Mouse (Mus musculus) C2C12 (cell line): ENCODE data around the gene Gm33543.

Experiments used
- CTCF ChIP-seq: IDR thresholded peaks from one replicate; pipeline ENCODE4 v1.5.1; 2011; ENCODE audit not compliant: control insufficient read depth, insufficient read depth, insufficient read length
- MYOG ChIP-seq: IDR thresholded peaks from one replicate; pipeline ENCODE4 v1.6.1; 2011; ENCODE audit not compliant: control insufficient read depth, insufficient read length; ENCODE audit errors: extremely low read depth
- USF1 ChIP-seq: IDR thresholded peaks from one replicate; pipeline ENCODE4 v1.6.1; 2011; ENCODE audit warnings: low read depth, mild to moderate bottlenecking, control low read depth, moderate library complexity

DNA sequence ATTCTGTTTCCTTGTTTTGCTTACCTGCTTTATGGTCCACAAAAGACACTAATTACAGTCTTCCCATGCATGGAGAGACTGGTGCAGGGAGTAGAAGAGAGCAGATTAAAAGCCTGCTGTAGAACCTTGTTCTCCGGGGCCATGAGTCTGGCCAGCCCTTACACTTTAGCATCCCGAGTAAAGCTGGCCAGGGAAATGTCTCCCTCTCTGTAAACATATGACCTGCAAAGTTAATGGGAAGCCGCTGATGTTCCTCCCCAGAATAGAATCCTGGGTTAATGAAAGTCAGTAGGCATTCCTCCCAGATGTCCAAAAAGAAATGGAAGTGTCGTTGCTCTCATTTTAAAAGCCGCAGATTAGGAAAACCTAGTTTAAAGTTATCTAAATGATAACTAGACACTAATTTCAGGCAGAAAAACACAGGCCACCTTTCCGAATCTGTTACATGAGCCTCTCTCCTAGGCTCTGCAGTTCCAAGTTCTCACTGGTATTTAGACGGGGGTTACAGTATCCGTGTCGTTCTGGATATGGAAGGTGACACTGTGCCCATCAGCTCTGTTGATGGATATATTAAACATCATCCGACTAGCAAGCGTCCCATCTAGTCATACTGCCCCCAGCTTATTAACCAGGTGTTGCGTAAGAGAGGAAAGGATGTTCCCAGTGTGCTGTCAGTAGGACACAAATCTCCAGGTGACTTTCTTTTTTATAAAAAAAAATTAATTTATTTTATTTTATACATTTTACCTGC, 44.9 kb downstream of the Gm33543 start:
- TF ChIP-seq MYOG (no peak), USF1 (no peak), CTCF (no peak)
